ENCODE assay signal across 1 mouse cellular context in genomic region chr12:9029888-9030723, GRCm38 (mm10).
TF ChIP-seq lines count a peak whose summit lies in the region.

Ttc32 (plus strand) TSS chr12:9029997.

TF ChIP-seq in MEL, 35 proteins besides CTCF, POLR2A, EP300 and RAD21 (continued from another document):
- TF ChIP-seq USF2 (IDR thresholded peaks at IDR 0.05; ENCODE audit: borderline replicate concordance in 1 of 2, insufficient read depth in 1 of 2, low read depth in 1 of 2, low read length in 2 of 2) (no peak), HCFC1 (IDR thresholded peaks at IDR 0.05; ENCODE audit: low read depth, low read length) (peak; percentile 80), POLR2AphosphoS5 (IDR thresholded peaks at IDR 0.05; ENCODE audit: borderline replicate concordance, low read depth, low read length) (no peak; the same call in 1 of the 2 replicates), CHD2 (IDR thresholded peaks at IDR 0.05; ENCODE audit: low read length) (peak; percentile 95)
